Mouse (Mus musculus) frontal cortex, postnatal 25 days (tissue): ENCODE measurements around the gene Srrm2.
"Not testable (repeated sequence)": the region's sequence is repeated elsewhere in the genome, so short reads cannot be mapped to it uniquely, and the experiment has no call there.

ENCODE experiments used
- DNase-seq, 2 experiments: peaks; one replicate each; pipeline ENCODE4 v3.0.0; 2022; ENCODE audit warnings: low spot score in 2 of 2

Srrm2 gene

DNA sequence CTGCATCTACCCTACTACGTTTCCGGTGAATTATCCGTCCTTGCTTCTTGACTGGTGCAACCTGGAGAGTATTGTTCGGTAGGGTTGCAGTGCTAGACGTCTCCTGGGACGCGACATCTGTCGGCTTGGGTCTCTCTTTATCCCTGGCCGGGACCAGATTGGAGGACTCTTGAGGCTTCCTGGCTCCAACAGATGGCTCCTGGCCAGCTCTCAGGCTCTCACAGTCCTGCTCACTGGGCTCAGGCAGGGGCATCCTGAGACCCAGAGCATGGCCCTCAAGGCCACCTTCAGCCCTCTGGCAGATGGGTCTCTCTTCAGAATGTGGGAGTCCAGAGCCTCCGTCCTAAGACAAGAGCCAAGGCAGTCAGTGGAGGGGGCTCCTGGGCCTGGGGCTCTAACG is 27.4 kb upstream of the Srrm2 start:
- DNase-seq = no peak

DNA sequence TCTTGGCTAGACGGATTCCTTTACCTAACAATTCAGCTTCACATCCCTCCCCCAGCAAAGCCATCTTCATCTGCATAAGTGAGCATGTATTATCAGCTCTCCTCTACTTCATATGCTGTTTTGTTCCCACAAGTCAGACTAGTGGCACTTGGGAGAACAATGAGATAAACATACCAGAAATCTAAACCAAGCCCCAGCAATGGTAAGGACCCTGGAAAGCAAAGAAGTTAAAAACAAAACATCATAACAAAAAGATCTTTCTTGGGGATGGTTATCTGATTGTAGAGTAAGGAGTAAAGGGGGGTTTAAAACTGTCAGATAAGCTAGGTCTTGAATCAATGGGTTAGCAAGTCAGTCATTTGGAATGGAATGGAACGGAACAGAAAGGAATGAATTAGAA is 19.8 kb upstream of the Srrm2 start:
- no peak for DNase-seq

DNA sequence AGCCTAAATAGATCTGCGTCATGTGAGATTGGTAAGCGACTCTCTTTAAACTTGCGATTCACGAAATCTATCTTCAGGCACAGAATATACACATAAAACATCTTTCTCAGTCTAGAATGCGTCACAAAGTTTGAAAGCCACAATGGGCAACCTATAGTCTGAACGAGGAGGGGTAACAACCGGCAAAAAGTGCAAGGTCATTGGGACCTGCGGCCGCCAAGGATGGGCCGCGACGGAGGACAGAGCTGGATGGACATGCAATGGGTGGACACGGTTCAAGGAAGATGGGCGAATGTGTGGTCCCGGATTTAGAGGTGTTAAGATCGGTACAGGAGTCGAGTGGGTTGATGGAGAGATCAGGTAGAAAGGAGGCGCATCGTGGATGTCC is 19.4 kb upstream of the Srrm2 start:
- peak in 1 of 2 experiments; percentile 33 for DNase-seq

DNA sequence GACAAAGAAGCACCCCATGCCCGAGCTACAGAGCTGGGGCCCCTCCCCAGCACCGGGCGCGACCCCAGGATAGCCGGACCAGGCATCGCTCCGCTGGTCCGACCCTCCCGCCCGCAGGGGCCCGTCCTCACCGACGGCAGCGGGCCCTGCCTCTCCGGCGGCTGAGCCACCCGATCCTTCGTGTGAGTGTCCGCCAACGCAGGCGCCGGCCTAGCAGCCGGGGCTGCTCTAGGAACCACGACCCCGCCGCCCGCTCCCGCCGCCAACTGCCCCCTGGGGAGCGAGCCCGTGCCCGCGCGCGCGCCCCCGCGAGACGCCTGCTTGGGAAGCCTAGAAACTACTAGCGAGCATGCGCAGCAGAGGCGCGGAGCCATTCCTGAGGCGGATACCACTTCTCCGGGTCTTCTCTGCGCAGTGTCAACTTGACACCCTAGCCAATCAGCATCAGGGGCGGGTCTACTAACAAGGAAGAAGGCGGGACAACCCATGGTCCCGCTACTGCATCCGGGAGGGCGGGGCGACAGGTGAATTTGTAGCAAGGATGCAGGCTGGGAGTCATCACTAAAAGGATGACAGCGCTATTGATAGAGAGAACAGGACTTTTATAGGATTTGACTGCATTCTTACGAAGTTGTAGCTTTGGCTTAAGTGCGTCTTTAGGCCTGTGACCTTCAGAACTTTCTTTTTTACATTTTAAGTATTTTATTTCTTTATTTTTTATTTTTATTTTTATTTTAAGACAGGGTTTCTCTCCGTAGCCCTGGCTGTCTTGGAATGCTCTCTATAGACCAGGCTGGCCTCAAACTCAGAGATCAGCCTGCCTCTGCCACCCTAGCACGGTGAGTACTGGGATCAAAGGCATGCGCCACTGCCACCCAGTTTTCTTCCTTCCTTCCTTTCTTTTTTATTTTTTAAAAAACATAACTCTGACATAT is 18.8 kb upstream of the Srrm2 start, which contains the start of gene Flywch1:
Gene Flywch1, minus strand, starts transcription at position 319 of the 935 bp plus-strand sequence.
- DNase-seq = peak; percentile 97 to 98

DNA sequence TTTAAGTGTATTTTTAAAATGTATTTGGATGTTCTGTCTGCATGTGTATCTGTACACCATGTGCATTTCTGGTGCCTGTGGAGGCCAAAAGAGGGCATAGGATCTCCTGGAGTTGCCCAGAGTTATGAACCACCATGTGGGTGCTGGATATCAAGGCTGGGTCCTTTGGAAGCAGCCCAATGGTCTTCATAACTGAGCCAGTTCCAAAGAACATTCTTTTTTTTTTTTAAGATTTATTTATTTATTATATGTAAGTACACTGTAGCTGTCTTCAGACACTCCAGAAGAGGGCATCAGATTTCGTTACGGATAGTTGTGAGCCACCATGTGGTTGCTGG is 18.1 kb upstream of the Srrm2 start:
- not testable (repeated sequence) for DNase-seq

DNA sequence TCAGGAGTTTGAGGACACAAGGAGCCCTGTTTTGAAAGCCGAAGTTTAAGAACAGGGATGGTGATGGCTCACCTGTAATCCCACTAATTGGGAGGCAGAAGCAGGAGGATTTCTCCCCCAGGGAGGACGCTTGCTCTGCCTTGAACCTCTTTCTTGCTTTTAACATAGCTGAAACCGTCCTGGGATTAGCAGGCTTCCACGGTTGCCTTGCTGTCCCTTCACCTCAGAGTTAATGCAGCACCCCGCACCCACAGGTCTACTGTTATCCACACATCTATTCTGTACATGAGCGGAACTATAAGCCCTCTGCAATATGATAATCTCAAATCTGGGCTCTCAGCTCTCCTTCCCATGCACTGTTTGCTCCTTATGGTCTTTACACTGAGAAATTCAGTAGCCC is 16.7 kb upstream of the Srrm2 start:
- DNase-seq = no peak

DNA sequence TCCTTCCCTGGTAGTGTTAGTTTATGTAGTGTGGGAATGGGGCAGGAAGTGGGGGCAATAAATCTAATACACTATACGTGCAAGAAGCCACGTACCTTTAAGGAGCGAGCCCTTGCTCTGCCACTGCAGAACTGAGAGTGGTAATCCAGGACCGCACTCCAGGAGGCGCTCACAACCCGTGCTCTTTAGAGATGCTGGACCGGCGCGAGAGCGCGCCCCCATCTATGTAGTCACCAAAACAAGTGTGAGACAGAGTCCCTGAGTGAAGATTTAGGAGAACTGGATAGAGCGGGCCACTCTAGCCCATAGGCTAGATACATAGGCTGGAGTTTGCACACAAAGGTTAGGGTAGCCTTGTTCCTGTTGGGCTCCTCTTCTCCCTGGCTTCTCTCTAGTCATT is 16.2 kb upstream of the Srrm2 start:
- DNase-seq = peak; percentile 65 to 71

DNA sequence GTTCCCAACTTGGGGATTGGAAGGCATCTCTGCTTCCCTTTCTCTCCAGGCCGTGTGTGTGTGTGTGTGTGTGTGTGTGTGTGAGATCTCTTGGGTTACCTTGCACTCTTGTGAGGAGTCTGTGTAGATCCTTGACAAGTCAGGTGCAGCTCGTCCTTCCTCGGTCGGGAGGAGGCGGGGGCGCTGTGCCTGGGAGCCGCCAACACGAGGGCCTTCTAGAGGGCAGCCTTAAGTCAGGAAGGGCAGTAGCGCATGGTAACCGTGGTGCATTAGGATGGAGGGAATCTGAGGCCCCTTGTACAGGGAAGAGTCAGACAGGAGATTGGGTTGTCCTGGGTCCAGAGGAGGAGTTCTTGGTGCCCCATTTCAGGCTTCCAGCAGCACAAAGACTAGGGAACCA is 14.1 kb upstream of the Srrm2 start:
- DNase-seq = no peak

DNA sequence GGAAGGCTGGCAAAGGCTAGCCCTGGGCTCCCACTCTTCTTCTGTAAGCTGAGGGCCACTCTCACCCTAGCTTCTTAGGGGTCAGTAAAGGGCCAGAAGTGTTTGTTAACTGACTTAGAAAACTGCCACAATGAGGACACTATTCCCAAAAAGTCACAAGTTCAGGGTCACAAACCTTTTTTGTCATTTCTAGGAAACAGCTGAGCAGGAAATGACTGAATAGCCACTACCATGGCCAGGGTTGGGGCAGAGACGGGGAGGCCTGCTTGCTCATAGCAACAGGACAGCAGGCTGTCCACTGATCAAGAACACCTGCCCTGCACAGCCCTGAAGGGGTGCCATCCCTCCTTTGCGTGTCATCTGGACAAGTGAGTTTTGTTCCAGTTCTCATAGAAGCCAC is 13.2 kb upstream of the Srrm2 start:
- no peak for DNase-seq

DNA sequence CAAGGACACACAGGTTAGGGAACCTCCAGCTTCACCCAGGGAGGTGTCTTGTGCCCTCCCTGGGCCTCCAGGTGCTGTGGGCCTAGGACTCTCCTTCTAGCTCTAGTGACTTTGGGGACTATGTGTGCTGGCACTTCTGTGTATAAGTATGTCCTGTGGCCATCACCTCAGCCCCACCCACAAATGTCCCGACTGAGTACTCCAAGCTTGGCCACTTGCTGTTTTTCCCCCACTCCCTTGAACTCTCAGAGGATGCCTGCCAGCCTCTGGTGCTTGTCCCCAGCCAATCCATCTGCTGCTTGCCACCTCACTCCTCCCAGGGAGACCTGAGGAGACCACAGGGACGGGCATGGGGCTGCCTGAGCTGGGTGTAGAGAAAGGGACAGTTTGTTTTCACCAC is 11.9 kb upstream of the Srrm2 start:
- DNase-seq = no peak

DNA sequence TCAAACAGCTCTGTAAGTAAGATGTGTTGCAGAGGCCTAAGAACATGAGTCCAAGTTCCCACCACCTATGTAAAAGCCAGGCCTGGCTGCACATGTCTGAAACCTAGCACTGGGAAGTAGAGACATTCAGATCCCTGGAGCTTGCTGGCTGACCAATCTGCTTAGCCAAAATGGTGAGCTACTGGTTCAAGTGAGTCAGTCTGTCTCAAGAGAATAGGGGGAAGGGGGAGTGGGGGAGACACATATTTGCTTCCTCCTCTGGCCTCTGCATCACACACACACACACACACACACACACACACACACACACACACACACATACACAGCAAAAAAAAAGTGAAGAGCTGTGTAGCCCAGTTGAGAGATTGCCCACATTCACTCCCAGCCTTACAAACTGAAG is 7.0 kb upstream of the Srrm2 start:
- no peak for DNase-seq

DNA sequence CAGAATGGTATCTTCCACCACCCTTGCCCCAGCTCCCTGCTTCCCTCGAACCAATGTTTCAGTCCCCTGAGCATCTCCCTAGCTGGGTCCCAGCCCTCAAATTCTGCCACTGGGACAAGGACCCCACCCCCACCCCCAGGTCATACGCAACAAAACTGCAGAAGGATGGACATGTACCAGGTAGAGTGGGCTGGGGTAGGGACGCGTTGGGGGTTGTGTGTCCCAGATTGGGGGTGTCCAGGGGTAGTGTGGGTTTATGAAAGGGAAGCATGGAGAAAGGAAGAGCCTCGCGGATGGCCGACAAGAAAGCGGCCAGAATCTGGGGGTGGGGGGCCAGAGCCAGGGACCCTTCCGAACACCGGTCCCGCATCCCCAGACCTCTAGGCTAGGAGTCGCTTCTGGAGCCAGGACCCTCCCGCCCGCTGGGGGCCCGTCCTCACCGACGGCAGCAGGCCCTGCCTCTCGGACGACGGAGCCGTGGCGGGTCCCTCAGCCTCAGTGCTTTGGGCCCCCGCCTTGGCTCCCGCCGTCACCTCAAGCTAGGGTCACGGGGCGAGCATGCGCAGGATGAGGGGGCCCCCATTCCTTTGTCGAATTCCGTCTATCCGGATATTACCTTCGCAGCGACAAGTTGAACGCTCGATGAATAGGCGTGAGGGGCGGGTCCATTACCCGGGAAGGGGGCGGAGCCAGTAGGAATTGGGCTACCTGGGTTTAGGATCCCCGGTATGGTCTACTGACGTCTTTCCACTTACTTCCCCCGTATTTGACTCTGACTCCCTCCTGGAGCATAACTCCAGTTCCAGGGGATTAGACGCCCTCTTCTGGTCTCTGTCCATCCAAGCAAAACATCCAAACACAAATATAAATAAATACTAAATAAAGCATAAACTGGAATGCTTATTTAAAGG is 4.5 kb upstream of the Srrm2 start, which contains the start of gene Flywch2:
Gene Flywch2, minus strand, starts transcription at position 521 of the 911 bp plus-strand sequence.
- DNase-seq = peak; percentile 71 to 75

DNA sequence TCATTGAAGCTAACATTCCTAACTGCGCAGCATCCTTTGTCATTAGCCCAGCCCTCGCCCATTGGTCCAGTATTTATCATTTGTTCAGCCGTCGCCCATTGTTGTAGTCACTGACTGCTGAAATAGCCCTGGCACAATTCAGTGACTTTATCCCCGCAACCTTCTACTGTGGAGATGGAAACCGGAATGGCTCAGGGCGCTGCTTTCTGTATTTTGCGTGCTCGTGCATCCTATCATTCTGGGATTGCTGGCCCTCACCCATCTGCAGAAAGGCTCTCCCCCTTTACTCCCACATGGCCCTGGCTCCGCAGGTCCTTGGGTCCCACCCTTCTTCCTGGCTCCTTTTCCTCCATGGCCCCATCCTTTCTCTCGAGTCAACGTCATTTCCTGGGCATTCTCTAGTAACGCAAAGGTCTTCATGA is 3.8 kb upstream of the Srrm2 start:
- no peak for DNase-seq

DNA sequence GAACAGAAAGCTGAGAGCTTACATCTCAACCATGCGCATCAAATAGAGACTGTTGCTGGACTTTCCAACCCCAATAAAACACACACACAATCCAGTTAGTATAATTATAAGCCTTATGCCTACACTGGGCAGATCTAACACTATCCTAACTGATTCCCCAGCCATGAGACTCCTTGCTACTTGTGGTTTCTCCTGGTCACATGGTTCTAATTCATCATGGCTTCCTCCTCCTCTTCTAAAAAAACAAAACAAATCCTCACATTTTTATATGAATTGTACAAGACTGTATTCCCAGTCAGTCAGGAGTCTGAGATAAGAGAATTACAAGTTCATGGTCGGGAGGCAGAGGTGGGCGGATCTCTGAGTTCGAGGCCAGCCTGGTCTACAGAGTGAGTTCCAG is 1.4 kb upstream of the Srrm2 start:
- no peak for DNase-seq

DNA sequence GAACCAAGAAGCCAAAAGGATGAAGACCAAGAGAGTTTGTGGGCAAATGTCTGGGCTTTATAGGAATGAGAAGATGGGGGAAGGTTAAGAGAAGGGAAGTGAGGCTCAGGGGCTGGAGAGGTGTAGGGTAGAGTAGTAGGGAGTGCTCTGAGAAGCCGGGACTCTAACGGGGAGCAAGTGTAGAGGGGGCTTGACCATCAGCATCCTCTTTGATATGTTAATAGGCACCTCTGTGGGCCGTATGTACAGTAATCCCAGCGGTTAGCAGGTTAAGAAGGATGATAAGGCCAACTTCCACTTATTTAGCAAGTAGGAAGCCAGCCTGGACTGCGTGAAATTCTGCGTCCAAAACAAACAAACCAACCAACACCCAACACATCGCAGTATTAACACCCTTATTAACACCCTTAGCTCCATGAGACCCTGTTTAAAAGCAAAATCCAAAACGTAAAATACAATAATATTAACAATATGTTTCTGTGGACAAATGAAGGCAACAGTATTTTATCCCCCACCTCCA is 523 bp upstream of the Srrm2 start:
- DNase-seq = no peak

DNA sequence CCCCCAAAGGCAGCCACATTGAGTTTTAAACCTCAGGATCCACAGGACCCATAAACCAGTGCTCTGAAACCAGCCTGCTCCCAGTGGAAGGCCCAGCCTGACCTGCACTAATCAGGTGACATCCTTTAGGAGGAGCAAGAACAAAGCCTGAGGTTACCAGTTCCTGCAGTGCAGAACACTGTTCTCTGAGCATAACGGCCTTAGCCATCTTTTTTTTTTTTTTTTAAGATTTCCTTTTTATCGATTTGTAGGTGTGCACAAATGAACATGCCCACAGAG is 686 bp downstream of the Srrm2 start:
- DNase-seq = no peak

DNA sequence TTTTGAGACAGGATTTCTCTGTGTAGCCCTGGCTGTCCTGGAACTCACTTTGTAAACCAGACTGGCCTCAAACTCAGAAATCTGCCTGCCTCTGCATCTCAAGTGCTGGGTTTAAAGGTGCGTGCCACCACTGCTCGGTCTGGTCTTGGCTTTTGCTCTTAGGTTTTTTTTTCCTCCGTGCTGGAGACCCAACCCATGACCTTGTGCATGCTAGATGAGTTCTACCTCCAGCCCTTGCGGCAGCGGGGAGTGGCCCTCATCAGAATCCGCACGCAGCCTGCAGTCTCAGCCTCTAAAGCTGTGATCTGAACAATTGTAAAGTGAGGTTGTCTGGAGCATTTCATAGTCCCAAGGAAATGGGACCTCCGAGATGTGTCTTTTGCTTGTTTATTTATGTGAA is 5.0 kb downstream of the Srrm2 start:
- DNase-seq = no peak

DNA sequence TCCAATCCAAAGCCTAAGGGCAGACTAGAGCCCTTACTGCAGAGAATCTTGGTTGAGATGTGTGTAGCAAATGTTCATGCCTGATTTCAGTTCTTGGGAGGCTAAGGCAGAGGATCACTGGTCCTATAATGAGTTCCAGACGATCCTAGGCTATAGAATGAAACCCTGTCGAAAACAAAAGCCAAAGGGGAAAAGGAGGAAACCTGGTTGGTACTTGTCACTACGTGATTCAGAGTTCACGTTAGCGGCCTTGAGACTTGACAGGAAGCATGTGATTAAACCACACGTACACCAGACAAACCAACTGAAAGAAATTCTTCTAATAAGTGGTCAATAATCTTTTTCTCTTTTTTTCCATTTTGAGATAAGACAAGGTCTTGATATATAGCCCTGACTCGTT is 7.0 kb downstream of the Srrm2 start:
- no peak for DNase-seq

DNA sequence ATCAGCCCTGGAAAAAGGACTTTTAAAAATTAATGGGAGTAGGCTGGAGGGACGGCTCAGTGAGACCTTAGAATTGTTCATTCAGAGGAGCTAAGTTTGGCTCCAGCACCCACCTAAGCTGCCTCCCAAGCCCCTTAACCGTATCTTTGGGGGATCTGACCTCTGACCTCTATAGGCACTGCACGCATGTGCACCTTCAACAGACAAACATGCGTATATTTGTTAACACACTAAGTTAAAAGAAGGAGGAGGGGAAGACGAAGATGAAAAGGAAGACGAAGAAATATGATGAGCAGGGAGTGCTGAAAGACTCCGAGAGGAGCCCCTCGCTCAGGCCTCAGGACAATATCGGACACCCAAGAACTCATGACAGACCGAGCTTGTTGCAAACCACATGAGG is 11.3 kb downstream of the Srrm2 start:
- DNase-seq = no peak

DNA sequence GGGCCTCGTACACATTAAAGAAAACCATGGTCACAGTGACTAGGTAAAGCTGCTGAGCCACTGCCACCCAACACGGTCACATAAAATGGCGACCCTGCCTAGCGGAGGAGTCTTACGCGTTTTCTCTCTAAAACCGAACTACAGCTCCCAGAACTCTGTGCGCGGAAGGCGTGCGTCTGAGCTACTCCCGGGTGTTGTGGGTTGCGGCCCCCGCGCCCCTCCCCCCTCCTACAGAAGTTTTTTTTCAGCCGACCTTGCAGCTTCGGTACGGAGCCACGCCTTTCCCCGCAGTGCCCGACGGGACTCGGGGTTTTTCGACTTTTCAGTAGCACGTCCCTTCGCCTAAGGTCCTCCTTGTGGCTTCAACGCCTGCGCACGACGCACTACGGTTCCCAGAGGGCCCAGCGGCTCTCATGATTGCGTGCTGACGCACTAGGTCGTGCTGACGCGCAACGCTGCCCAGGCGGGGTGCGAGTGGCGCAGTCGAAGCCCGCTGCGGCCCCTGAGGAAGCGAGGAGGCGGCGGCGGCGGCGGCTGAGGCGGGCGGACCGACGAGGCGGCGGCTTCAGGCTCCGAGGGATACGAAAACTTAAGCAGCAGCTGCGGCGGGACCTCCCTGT is 12.5 kb downstream of the Srrm2 start:
- peak; percentile 94 to 95 for DNase-seq

DNA sequence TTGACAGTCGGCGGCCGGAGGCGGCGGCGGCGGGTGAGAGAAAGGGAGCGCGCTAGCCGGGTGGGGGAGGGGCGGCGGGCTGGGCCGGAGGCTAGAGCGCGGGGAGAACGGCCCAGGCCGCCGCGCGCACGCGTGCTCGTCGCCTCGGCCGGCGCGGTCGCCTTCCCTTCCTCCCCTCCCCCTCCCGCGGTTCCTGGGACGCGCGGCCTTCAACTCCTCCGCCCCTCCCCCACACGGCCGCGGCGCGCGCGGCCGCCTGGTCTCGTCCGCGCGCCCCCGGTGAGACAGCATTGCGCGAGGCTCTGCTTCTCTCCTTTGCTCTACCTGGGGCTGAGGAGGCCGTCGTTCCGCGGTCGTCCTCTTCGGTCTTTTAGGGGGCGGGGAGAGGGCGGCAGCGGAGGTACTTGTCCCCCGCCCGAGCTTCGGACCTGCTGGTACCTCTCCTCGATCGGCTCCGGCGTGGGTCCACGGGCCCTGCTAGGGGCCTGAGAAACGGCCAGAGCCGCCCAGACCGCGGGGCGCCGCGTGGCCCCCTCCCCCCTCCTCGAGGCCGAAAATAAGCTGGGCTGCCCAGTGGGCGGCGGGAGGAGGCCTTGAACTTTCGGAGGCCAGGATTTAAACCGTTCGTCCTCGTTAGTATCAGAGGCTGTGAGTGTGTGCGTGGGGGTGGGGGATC is 13.2 kb downstream of the Srrm2 start:
- peak; percentile 45 to 59 for DNase-seq
